Mouse (Mus musculus) adrenal gland, postnatal 4 days (tissue): ENCODE data around the gene Slc25a26. TPM values are rescaled to one million over a fixed set of nuclear protein-coding genes. Genes with fewer than 3 reads are reported as not detected.
"Not testable (repeated sequence)": the region's sequence is repeated elsewhere in the genome, so short reads cannot be mapped to it uniquely, and the experiment has no call there.

ENCODE experiments used
- DNase-seq, 2 experiments: peaks; one replicate each; pipeline ENCODE4 v3.0.0; 2021 to 2022; ENCODE audit warnings: low spot score in 2 of 2, mixed read lengths in 2 of 2
- total RNA-seq, 2 experiments: library from RNA; stranded (reverse); gene quantifications; 2 replicates each; pipeline ENCODE4 v1.2.3; 2021

Slc25a26 gene
- total RNA-seq, 2 experiments from 2014 or later: 12.4 to 15.9 TPM

DNA sequence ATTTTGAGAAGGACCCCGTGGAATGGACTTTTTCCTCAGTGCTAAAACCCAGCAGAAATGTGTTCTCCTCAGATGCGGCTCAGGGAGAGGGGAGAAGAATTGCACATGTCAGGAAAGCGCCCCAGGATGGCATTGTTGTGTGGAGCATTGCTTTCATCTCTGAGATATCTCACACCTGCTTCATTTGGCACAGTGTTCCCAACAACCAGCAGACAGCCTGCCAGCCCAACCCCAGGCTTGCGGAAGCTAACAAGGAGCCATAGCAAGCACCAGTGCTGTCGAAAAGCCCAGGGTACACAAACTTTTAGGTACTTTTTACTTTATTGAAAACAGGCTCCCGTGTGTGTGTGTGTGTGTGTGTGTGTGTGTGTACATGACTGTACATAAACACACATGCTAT lies 50.2 kb downstream of the Slc25a26 start:
- no peak for DNase-seq

DNA sequence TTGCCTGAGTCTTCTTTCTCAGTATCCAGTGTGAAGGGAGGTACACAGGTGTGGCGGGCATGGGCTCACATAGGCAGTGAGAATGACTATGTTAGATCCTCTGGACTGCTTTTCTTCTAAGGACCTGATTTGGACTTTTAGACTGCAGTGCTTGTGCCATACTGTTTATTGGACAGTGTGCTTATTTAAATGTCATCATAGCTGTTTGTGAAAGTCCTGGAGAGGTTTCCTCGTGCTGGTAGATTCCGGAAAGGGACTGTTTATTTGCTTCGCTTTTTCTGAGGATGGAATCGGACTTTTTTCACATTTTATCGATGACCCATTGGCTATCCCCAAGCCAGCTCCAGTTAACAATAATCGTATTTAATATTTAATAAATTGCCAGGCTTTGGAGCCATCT lies 50.7 kb downstream of the Slc25a26 start:
- no peak for DNase-seq

DNA sequence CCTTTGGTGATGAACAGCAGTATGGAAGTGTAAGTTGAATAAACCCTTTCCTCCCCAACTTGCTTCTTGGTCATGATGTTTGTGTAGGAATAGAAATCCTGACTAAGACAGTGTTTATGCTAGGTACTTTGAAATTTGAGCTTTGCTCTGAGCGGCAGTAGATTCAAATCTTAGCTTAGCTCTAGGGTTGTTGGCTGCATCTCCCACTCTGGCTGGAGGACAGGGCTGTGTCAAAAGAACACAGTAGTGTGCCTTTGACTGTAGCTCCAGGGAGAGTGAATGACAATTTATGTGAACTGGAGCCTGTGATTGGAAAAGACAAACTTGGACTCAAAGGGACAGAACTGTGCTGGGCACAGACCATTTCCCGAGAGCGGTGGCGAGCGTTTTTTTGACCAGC lies 53.0 kb downstream of the Slc25a26 start:
- no peak for DNase-seq

- DNase-seq: not testable (repeated sequence)
Measured at GRCm38 (mm10) chr6:94558603-94559002, 58.5 kb downstream of the Slc25a26 start.

GRCm38 (mm10) chr6:94560896-94561295 lies 60.8 kb downstream of the Slc25a26 start:
- DNase-seq: no peak

- no peak for DNase-seq
Measured at GRCm38 (mm10) chr6:94561346-94561745, 61.2 kb downstream of the Slc25a26 start.

DNA sequence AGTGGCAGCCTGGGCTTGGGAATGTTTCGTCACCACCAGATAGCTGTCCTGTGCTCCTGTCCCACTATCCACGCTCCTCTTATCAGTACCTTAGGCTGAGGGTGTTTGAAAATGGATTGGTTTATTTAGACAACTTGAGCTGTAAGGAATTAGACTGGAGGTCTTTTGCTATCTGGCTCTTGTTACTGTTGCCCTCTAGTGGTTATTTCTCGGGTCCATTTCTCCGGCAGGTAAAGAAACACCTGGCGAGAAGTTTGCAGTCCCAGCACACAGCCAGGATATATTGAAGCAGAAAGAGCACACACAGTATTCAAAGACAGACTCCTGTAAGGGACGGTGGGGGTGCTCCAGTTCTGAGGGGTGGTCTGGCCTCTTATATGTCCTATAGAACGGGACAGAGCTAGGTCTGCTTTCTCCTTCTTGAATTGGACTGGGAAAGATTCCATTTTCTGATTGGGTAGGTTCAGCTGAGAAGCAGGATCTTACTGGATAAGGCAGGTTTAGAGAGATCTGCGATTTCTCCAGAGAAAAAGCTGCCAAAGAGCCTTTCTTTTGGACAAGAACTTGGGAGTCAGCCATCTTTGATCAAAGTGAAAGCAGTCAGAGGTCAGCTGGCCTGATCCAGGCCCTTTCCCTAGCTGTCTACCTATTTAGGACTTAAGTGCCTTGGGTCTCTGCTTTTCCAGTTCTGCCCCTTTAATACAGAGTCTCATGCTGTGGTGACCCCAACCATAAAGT lies 63.2 kb downstream of the Slc25a26 start:
- no peak for DNase-seq

DNA sequence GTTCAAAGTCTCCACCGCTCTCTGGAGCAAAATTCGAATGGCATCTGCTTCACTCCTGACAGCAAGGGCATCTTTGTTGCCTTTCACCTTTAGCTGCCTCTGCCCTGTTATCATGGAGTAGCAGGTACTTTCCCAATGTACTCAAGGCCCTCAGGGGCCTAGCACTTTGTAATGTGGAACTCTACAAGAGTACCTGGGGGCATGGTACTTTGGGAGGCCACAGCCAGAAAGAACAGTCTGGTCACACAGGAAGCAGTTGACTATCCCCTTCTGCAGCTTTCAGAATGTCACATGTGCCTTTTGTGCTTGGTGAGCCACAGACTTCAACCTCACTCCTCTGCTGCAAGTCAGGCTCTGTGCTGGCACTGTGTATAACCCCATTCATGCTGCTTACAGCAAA lies 65.6 kb downstream of the Slc25a26 start:
- DNase-seq: no peak

GRCm38 (mm10) chr6:94568040-94568439 lies 67.9 kb downstream of the Slc25a26 start:
- DNase-seq: no peak

GRCm38 (mm10) chr6:94575526-94576166 lies 75.5 kb downstream of the Slc25a26 start:
- DNase-seq: no peak

GRCm38 (mm10) chr6:94577991-94578390 lies 77.9 kb downstream of the Slc25a26 start:
- DNase-seq: no peak

- DNase-seq: no peak
Measured at GRCm38 (mm10) chr6:94582055-94582454, 81.9 kb downstream of the Slc25a26 start.

GRCm38 (mm10) chr6:94584147-94584695 lies 84.1 kb downstream of the Slc25a26 start:
- no peak for DNase-seq

DNA sequence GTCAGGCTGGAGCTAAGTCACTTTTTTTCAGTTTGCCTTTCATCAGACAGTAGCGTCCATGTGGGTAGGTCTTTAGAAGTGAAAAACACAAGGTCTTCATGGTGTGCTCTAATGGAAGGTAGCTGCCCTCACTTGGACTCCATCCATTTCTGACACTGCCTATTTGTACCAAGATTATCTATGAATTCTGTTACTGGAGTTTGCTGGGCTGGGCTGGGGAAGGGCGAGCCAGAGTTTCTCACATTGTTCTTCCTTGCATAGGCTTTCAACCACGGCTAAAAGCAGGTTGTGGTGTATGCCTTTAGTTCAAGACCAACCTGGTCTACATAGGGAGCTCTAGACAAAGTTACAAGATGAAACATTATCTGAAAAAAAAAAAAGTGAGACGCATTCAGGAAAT lies 84.8 kb downstream of the Slc25a26 start:
- DNase-seq: no peak

DNA sequence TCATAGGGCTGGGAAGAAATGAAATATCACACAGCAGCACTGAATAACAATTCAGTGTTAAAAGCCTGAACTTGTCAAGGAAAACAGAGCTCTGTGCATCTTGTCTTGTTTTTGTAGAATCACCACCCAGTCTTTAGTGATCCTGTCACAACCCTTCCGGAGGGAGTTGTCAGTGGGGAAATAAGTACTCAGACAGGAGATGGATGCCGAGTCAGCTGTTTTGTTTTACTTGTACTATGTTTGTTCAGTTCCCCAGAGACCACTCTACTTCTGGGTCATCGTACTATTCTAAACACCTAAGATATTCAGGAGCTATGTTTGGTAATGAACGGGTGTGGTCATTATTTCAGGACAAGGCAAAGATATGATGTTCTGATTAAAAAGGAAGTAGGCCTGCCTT lies 88.2 kb downstream of the Slc25a26 start:
- DNase-seq: no peak

DNA sequence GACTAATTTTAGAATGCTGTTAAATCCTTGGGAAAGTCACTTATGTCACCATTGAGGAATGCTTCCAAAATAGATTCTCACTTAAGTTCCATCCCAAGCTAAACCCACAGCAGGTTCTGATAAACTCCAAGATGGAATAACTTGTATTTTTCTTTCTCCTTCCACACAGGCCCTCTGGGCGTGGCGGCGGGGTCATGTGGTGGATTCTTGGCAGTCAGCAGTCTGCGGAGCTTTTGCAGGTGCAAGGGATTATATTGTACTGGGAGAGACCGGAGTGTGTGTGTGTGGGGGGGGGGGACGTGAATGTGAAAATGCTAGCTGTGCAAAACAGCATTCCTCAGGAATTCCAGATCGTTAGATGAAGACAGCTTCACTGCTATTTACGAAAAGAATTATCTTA lies 92.1 kb downstream of the Slc25a26 start:
- no peak for DNase-seq

DNA sequence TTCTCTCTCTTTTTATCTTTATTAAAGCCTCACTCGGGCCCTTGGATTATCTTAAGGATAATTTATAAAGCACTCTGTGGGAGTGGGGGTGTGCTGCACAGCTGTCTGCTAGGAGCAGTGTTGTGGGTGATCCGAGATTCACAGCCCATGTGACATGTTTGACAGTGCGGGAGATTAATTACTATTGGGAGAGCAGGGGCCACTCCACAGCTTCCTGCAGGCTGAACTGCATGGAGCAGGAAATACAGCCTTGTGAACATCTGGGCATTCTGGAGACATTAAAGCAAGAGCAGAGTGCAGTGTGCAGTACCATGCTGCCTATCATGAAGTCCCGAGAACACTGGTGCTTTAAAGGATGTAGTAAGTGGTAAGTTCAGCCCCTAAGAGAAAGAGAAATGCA lies 92.6 kb downstream of the Slc25a26 start:
- no peak for DNase-seq

GRCm38 (mm10) chr6:94594096-94594665 lies 94.0 kb downstream of the Slc25a26 start:
- DNase-seq: no peak

GRCm38 (mm10) chr6:94594711-94595110 lies 94.6 kb downstream of the Slc25a26 start:
- no peak for DNase-seq

DNA sequence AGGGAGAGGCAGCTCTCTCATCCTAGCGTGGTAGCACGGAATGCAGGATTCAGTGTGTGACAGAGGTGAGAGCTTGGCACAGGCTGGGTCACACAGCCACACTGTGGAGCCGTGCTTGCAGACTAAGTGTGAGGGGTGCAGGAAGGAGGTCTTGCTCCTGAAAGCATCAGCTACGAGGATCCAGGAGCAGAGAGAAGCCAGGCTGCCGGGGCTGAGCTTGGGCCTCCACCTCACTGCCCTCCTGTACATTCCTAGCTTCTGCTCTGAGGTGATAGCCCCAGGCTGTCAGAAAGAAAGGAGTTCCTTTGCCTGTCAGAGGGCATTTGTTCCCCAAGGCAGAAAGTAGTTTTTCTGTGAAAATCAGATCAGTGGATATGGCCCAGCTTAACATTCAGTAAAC lies 95.1 kb downstream of the Slc25a26 start:
- DNase-seq: no peak

- DNase-seq: no peak
Measured at GRCm38 (mm10) chr6:94596051-94596760, 96.1 kb downstream of the Slc25a26 start.
